Comparison of ENCODE assay signal across 19 mouse cellular contexts in genomic region chr4:43679416-43680043, GRCm38 (mm10). TPM values are rescaled to one million over a fixed set of nuclear protein-coding genes. Genes with fewer than 3 reads are reported as not detected.
A peak's percentile ranks its signal among the peaks of the same experiment; 100 is the strongest.
DNase-seq lines count a peak whose midpoint lies in the region; ATAC-seq lines count a peak whose summit lies in the region.
"Had no signal": no experiment of that assay in that cellular context is flagged by ENCODE, and none has a peak within 500 bp of the region (broad histone marks: within the 10 kb centered on the region; RNA-seq: fewer than 3 reads in every experiment).

No protein-coding gene starts in this region.

- no peak overlapping the region for H3K9ac ChIP-seq in liver, embryonic 11.5 days (ENCODE audit: low read depth, low read length)

- no peaks in the 10 kb centered on the region for H3K27me3 ChIP-seq in liver, embryonic 11.5 days (replicated peaks; ENCODE audit: control insufficient read depth, insufficient read depth, low read length)

- intact Hi-C loops in heart, postnatal 10 days (cut with DNase I): no loop called here
- intact Hi-C loops in heart, postnatal 36 days (cut with DNase I): no loop called here

- no peaks in the 10 kb centered on the region for H3K36me3 ChIP-seq in liver, embryonic 11.5 days (ENCODE audit: control insufficient read depth, insufficient read depth, low read length)

- peak; percentile 24 to 31 for DNase-seq in heart, postnatal 10 days
- DNase-seq in heart, postnatal 36 days: no peak
- peak; percentile 84 for DNase-seq in NIH3T3 (ENCODE audit: low read depth)
- peak; percentile 92 for DNase-seq in gastrocnemius, adult 18-20 months (ENCODE audit: low spot score)
- peak; percentile 71 for DNase-seq in kidney, postnatal 14 days
- DNase-seq in urinary bladder, postnatal 4 days (ENCODE audit: low spot score in 2 of 2): no peak
- no peak for DNase-seq in liver, embryonic 11.5 days (ENCODE audit: low spot score)
- no peak for DNase-seq in cerebellum, adult 18-20 months
- DNase-seq: cerebellum, adult 9-11 months; heart, postnatal 4 days; liver; right cerebral cortex, postnatal 4 days; thymus, postnatal 14 days had no signal

- H3K27ac ChIP-seq in liver, embryonic 11.5 days (ENCODE audit: low read depth, low read length): no peak overlapping the region

- 79% methylated on average over 7 of the region's 7 CpGs for WGBS in liver, embryonic 11.5 days

- H3K4me2 ChIP-seq in liver, embryonic 11.5 days: no peak overlapping the region
- H3K4me2 ChIP-seq: midbrain, embryonic 11.5 days had no signal

- H3K4me3 ChIP-seq in liver, embryonic 11.5 days (ENCODE audit: low read depth, low read length): no peak overlapping the region
- H3K4me3 ChIP-seq: erythroblast, embryonic 14.5 days had no signal

- no peaks in the 10 kb centered on the region for H3K4me1 ChIP-seq in liver, embryonic 11.5 days (replicated peaks; ENCODE audit: control insufficient read depth, insufficient read depth, low read length)

- no peaks in the 10 kb centered on the region for H3K9me3 ChIP-seq in liver, embryonic 11.5 days (ENCODE audit: control insufficient read depth, low read length)

- ATAC-seq in liver, embryonic 11.5 days (replicated peaks; ENCODE audit: low FRiP score): no peak
- ATAC-seq: lung, postnatal 0 days had no signal

RNA-seq across cellular contexts. Expression of gene Fam221b, which starts 10.6 kb away (rescaled TPM):
- under 1 TPM; 0.25 to 0.26 TPM for total RNA-seq in heart, postnatal 10 days (2021)
- total RNA-seq in heart, postnatal 36 days (2021): under 1 TPM; 0.24 to 0.31 TPM
- total RNA-seq in gastrocnemius, adult 18-20 months (2021): under 1 TPM; 0.09 to 0.16 TPM
- polyA plus RNA-seq in liver, embryonic 11.5 days (2014; fragmentation: Nextera tagmentation; extraction: Ambion mirVana): 2.2 and 2.3 TPM in 2 replicates

RNA-seq across cellular contexts. Expression of gene Tmem8b, which starts 10.8 kb away (rescaled TPM):
- total RNA-seq in heart, postnatal 10 days (2021): 10 to 100 TPM; 15.0 to 15.2 TPM
- 10 to 100 TPM; 17.8 to 20.3 TPM for total RNA-seq in heart, postnatal 36 days (2021)
- 10 to 100 TPM; 10.9 to 12.7 TPM for total RNA-seq in gastrocnemius, adult 18-20 months (2021)
- 0.84 and 1.1 TPM in 2 replicates for polyA plus RNA-seq in liver, embryonic 11.5 days (2014; fragmentation: Nextera tagmentation; extraction: Ambion mirVana)

RNA-seq across cellular contexts. Expression of gene Olfr70, which starts 21.1 kb away (rescaled TPM):
- not detected for total RNA-seq in heart, postnatal 10 days (2021)
- not detected for total RNA-seq in heart, postnatal 36 days (2021)
- not detected for total RNA-seq in gastrocnemius, adult 18-20 months (2021)
- not detected in 2 replicates for polyA plus RNA-seq in liver, embryonic 11.5 days (2014; fragmentation: Nextera tagmentation; extraction: Ambion mirVana)
- total RNA-seq: heart, postnatal 4 days; layer of hippocampus, adult 18-20 months had no signal
- polyA plus RNA-seq: erythroblast, embryonic 14.5 days; frontal cortex, adult 2 months; lung, postnatal 0 days; midbrain, embryonic 11.5 days; stomach, embryonic 14.5 days had no signal

RNA-seq across cellular contexts. Expression of gene Hint2, which starts 23.3 kb away (rescaled TPM):
- 100 to 1,000 TPM; 110 to 112 TPM for total RNA-seq in heart, postnatal 10 days (2021)
- 100 to 1,000 TPM; 131 to 152 TPM for total RNA-seq in heart, postnatal 36 days (2021)
- 10 to 100 TPM; 37.4 to 44.9 TPM for total RNA-seq in gastrocnemius, adult 18-20 months (2021)
- 87.8 and 88.0 TPM in 2 replicates for polyA plus RNA-seq in liver, embryonic 11.5 days (2014; fragmentation: Nextera tagmentation; extraction: Ambion mirVana)

RNA-seq across cellular contexts. Expression of gene Spag8, which starts 26.1 kb away (rescaled TPM):
- total RNA-seq in heart, postnatal 10 days (2021): under 1 TPM; 0.19 to 0.52 TPM
- not detected for total RNA-seq in heart, postnatal 36 days (2021)
- total RNA-seq in gastrocnemius, adult 18-20 months (2021): not detected
- 0.30 and 1.5 TPM in 2 replicates for polyA plus RNA-seq in liver, embryonic 11.5 days (2014; fragmentation: Nextera tagmentation; extraction: Ambion mirVana)
- polyA plus RNA-seq: erythroblast, embryonic 14.5 days had no signal

Comparison
In these comparisons a context has a peak if more than half of its experiments do, and no peak if none do; other contexts are left out.
1. DNase-seq: peak in heart, postnatal 10 days (2 of 2), NIH3T3 (single experiment), gastrocnemius, adult 18-20 months (single experiment) and kidney, postnatal 14 days (single experiment); none in heart, postnatal 36 days (0 of 2), urinary bladder, postnatal 4 days (0 of 2), liver, embryonic 11.5 days (single experiment) and cerebellum, adult 18-20 months (0 of 2).